17 mouse cellular contexts compared by ENCODE assay signal in the genomic region with DNA sequence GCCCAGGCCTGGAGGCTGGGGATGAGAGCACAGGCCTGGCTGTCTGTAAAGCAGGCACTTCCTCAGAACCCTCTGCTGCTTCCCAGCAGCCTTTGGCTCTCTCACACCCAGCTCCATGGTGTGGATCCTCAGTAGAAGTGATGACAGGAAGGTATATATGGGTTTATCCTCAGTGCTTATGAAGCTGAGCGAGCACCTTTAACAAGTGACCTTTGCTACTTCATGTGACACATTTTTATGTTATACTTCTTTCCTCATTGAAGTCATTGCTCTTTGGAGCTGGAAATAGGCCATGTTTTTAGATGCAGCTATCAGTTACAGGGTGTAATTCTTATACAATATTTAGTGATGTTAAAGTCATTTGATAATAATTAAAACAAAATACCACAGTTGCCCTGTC.
"Had no signal": no experiment of that assay in that cellular context is flagged by ENCODE, and none has a peak within 500 bp of the region (broad histone marks: within the 10 kb centered on the region; RNA-seq: fewer than 3 reads in every experiment).

No protein-coding gene starts in this region.

- ATAC-seq: midbrain, embryonic 16.5 days had no signal

- H3K9me3 ChIP-seq: midbrain, embryonic 10.5 days; midbrain, embryonic 12.5 days; neural tube, embryonic 13.5 days; neural tube, embryonic 15.5 days had no signal

- H3K36me3 ChIP-seq: midbrain, embryonic 10.5 days; midbrain, embryonic 12.5 days; neural tube, embryonic 13.5 days; neural tube, embryonic 15.5 days had no signal

- H3K27me3 ChIP-seq: midbrain, embryonic 12.5 days; neural tube, embryonic 13.5 days; neural tube, embryonic 15.5 days had no signal

- H3K27ac ChIP-seq: midbrain, embryonic 10.5 days; midbrain, embryonic 12.5 days; neural tube, embryonic 13.5 days; neural tube, embryonic 15.5 days had no signal

- H3K9ac ChIP-seq: lung, embryonic 14.5 days; midbrain, embryonic 12.5 days; neural tube, embryonic 13.5 days; neural tube, embryonic 15.5 days had no signal

- H3K4me3 ChIP-seq: midbrain, embryonic 10.5 days; midbrain, embryonic 12.5 days; myocyte; neural tube, embryonic 13.5 days; neural tube, embryonic 15.5 days had no signal

- DNase-seq: lung, adult 18-20 months; lung, embryonic 14.5 days; lung, postnatal 10 days; lung, postnatal 4 days; midbrain, embryonic 14.5 days; retina, postnatal 1 day; right cerebral cortex, postnatal 14 days; spleen, adult 18-20 months; thymus, adult 18-20 months; thymus, postnatal 14 days; thymus, postnatal 36 days had no signal

- H3K4me2 ChIP-seq: lung, embryonic 14.5 days; midbrain, embryonic 12.5 days; neural tube, embryonic 13.5 days; neural tube, embryonic 15.5 days had no signal

- H3K4me1 ChIP-seq: midbrain, embryonic 10.5 days; midbrain, embryonic 12.5 days; neural tube, embryonic 13.5 days; neural tube, embryonic 15.5 days had no signal
